Mouse (Mus musculus) kidney, embryonic 16.5 days (tissue): ENCODE data around the gene Kif17. TPM values are rescaled to one million over a fixed set of nuclear protein-coding genes. Genes with fewer than 3 reads are reported as not detected.

Source experiments
- ATAC-seq: fragments of 200-750 bp; cut with Nextera tagmentation; 2 replicates; pipeline ENCODE4 v1.8.0; 2017; ENCODE audit warnings: moderate TSS enrichment; ENCODE audit not compliant: low FRiP score, low TSS enrichment
- H3K27ac ChIP-seq: fragments of 300-500 bp; sonication (generic); 2 replicates; pipeline ENCODE4 v1.5.1; 2014; ENCODE audit warnings: low read length
- H3K27me3 ChIP-seq: fragments of 300-500 bp; sonication (generic); 2 replicates; pipeline ENCODE4 v1.6.1; 2014; ENCODE audit warnings: low read length, control low read depth, mixed read lengths; ENCODE audit not compliant: insufficient read depth
- H3K36me3 ChIP-seq: fragments of 300-500 bp; sonication (generic); 2 replicates; pipeline ENCODE4 v1.6.1; 2014; ENCODE audit warnings: low read length, control low read depth, mixed read lengths; ENCODE audit not compliant: insufficient read depth
- H3K4me1 ChIP-seq: fragments of 300-500 bp; sonication (generic); 2 replicates; pipeline ENCODE4 v1.6.1; 2014; ENCODE audit warnings: low read length, control low read depth, mixed read lengths; ENCODE audit not compliant: insufficient read depth
- H3K4me2 ChIP-seq: fragments of 300-500 bp; sonication (generic); replicated peaks from 2 replicates; pipeline ENCODE4 v1.6.1; 2014; ENCODE audit warnings: low read depth, low read length
- H3K4me3 ChIP-seq: fragments of 300-500 bp; sonication (generic); 2 replicates; pipeline ENCODE4 v1.5.1; 2014; ENCODE audit warnings: mild to moderate bottlenecking, low read length
- H3K9ac ChIP-seq: fragments of 300-500 bp; sonication (generic); replicated peaks from 2 replicates; pipeline ENCODE4 v1.6.1; 2014; ENCODE audit warnings: low read length
- H3K9me3 ChIP-seq: fragments of 300-500 bp; sonication (generic); 2 replicates; pipeline ENCODE4 v1.6.1; 2016; ENCODE audit warnings: low read length, control low read depth
- WGBS: fragments of 180-500 bp; shearing (Covaris S2); extraction: QIAGEN DNeasy Blood & Tissue Kit; methylation state at CpG from one replicate; pipeline ENCODE4 v1.1.7; 2014; 5-methylcytosine and 5-hydroxymethylcytosine counted together
- microRNA-seq: library from miRNA; unstranded; fragments of <30 nt; microRNA quantifications from one replicate; pipeline ENCODE4, GENCODE M21; 2016
- polyA plus RNA-seq: library from polyadenylated mRNA; unstranded; fragments of >200 nt; fragmentation: Nextera tagmentation; extraction: Ambion mirVana; gene quantifications from 2 replicates; pipeline ENCODE4 v1.2.1, GENCODE M21; 2015

Gene Kif17
- polyA plus RNA-seq, 1 experiment from 2014 or later, result 2.2 TPM

- ATAC-seq, result no peak
- Histone ChIP-seq H3K27me3 (no peaks in the 10 kb centered on the region), H3K4me2 (no peak overlapping the region), H3K4me3 (no peak overlapping the region), H3K36me3 (no peaks in the 10 kb centered on the region), H3K27ac (peak overlapping the region; percentile 11), H3K9ac (no peak overlapping the region), H3K9me3 (no peaks in the 10 kb centered on the region), H3K4me1 (peaks cover 8% of the 10 kb centered on the region)
- 34% methylated on average over 10 of the region's 10 CpGs for WGBS
These were observed 93.2 kb downstream of the Kif17 start for GRCm38 (mm10) chr4:138343341-138343837.

- Histone ChIP-seq H3K27me3 (no peaks in the 10 kb centered on the region), H3K27ac (no peak overlapping the region), H3K9ac (no peak overlapping the region), H3K36me3 (no peaks in the 10 kb centered on the region), H3K4me1 (peaks cover 8% of the 10 kb centered on the region), H3K4me2 (no peak overlapping the region), H3K9me3 (no peaks in the 10 kb centered on the region), H3K4me3 (no peak overlapping the region)
- WGBS, result 77% methylated on average over 9 of the region's 9 CpGs
- no peak for ATAC-seq
These were observed 94.8 kb downstream of the Kif17 start for GRCm38 (mm10) chr4:138344891-138345545.

GRCm38 (mm10) chr4:138347280-138347679 lies 97.0 kb downstream of the Kif17 start:
- Histone ChIP-seq H3K36me3 (no peaks in the 10 kb centered on the region), H3K9me3 (no peaks in the 10 kb centered on the region), H3K27ac (no peak overlapping the region), H3K4me1 (peaks cover 8% of the 10 kb centered on the region), H3K27me3 (no peaks in the 10 kb centered on the region), H3K9ac (no peak overlapping the region), H3K4me2 (no peak overlapping the region), H3K4me3 (no peak overlapping the region)
- WGBS, result 90% methylated on average over 1 of the region's 1 CpGs
- no peak for ATAC-seq

GRCm38 (mm10) chr4:138348716-138349115 lies 98.5 kb downstream of the Kif17 start:
- ATAC-seq, result no peak
- H3K4me1 ChIP-seq, result peaks cover 1% of the 10 kb centered on the region
- no peak overlapping the region for H3K27ac ChIP-seq
- H3K9ac ChIP-seq, result no peak overlapping the region
- no peaks in the 10 kb centered on the region for H3K27me3 ChIP-seq
- H3K4me3 ChIP-seq, result no peak overlapping the region
- H3K9me3 ChIP-seq, result no peaks in the 10 kb centered on the region
- no peak overlapping the region for H3K4me2 ChIP-seq
- H3K36me3 ChIP-seq, result no peaks in the 10 kb centered on the region
- WGBS, result 85% methylated on average over 7 of the region's 7 CpGs

Small RNA genes lying within 50 kb of the gene (microRNA-seq; reads per million reads assigned to microRNA genes)
- gene Gm27646 (not detected), gene Mir7019 (0.95 reads per million)

Other genes with a start within 250 kb of the Kif17 start
- 155 and 160 TPM in 2 replicates for gene Hp1bp3, start 34.1 kb upstream of the Kif17 start, polyA plus RNA-seq
- 0.67 and 0.76 TPM in 2 replicates for gene Sh2d5, start within 50 bp of the Kif17 start, polyA plus RNA-seq
- gene Ddost, start 54.3 kb downstream of the Kif17 start, polyA plus RNA-seq, result 407 and 438 TPM in 2 replicates
- 54.4 and 56.0 TPM in 2 replicates for gene Pink1, start 75.9 kb downstream of the Kif17 start, polyA plus RNA-seq
- 24.6 and 27.1 TPM in 2 replicates for gene Cda, start 117.6 kb downstream of the Kif17 start, polyA plus RNA-seq
- 0.12 TPM in 1 of 2 replicates, not detected in the other for gene Fam43b, start 146.1 kb downstream of the Kif17 start, polyA plus RNA-seq
- gene Mul1, start 184.2 kb downstream of the Kif17 start, polyA plus RNA-seq, result 21.5 and 22.4 TPM in 2 replicates
- gene Camk2n1, start 203.9 kb downstream of the Kif17 start, polyA plus RNA-seq, result 6.2 and 6.4 TPM in 2 replicates